Mouse (Mus musculus): ENCODE results near the gene Cym. TPM values are rescaled to one million over a fixed set of nuclear protein-coding genes. Genes with fewer than 3 reads are reported as not detected.

The Cym gene
- polyA plus RNA-seq, 1 experiment from 2014 or later = 0.07 TPM

GRCm38 (mm10) chr3:107246876-107247275 is 25.3 kb upstream of the Cym start:
- 0 out of 2 replicates have a peak, but pooled peaks cover 13% of the 10 kb centered on the region for H3K27me3 ChIP-seq
- H3K36me3 ChIP-seq (replicated peaks) = no peaks in the 10 kb centered on the region
- WGBS (ENCODE audit: insufficient replicate concordance) = 60% methylated on average over 6 of the region's 6 CpGs
- H3K4me3 ChIP-seq (replicated peaks) = no peak overlapping the region
- H3K9ac ChIP-seq = no peak overlapping the region
- H3K9me3 ChIP-seq (replicated peaks) = no peaks in the 10 kb centered on the region
- ATAC-seq (ENCODE audit: insufficient read depth) = no peak
- no peaks in the 10 kb centered on the region for H3K4me1 ChIP-seq (replicated peaks)
- no peak overlapping the region for H3K4me2 ChIP-seq
- no peak overlapping the region for H3K27ac ChIP-seq (replicated peaks)

- Histone ChIP-seq H3K4me3 (replicated peaks) (no peak overlapping the region), H3K36me3 (replicated peaks) (no peaks in the 10 kb centered on the region), H3K4me1 (replicated peaks) (no peaks in the 10 kb centered on the region), H3K27ac (replicated peaks) (no peak overlapping the region), H3K9ac (no peak overlapping the region), H3K27me3 (0 out of 2 replicates have a peak, but pooled peaks cover 13% of the 10 kb centered on the region), H3K9me3 (replicated peaks) (no peaks in the 10 kb centered on the region), H3K4me2 (no peak overlapping the region)
- ATAC-seq (ENCODE audit: insufficient read depth) = no peak
- WGBS (ENCODE audit: insufficient replicate concordance) = 43% methylated on average over 14 of the region's 14 CpGs
Measured at GRCm38 (mm10) chr3:107241389-107242094, 20.0 kb upstream of the Cym start.

- WGBS (ENCODE audit: insufficient replicate concordance) = 73% methylated on average over 9 of the region's 9 CpGs
- no peak for ATAC-seq (ENCODE audit: insufficient read depth)
Measured at GRCm38 (mm10) chr3:107239607-107240006, 18.1 kb upstream of the Cym start, which contains the start of gene Prok1. TSS of gene Prok1 (minus strand) at chr3:107239707.

GRCm38 (mm10) chr3:107238471-107238980 is 17.0 kb upstream of the Cym start:
- H3K27ac ChIP-seq (replicated peaks) = no peak overlapping the region
- H3K27me3 ChIP-seq = 0 out of 2 replicates have a peak, but pooled peaks cover 4% of the 10 kb centered on the region
- H3K4me1 ChIP-seq (replicated peaks) = no peaks in the 10 kb centered on the region
- no peak for ATAC-seq (ENCODE audit: insufficient read depth)
- no peaks in the 10 kb centered on the region for H3K36me3 ChIP-seq (replicated peaks)
- H3K4me2 ChIP-seq = no peak overlapping the region
- WGBS (ENCODE audit: insufficient replicate concordance) = 68% methylated on average over 8 of the region's 8 CpGs
- no peak overlapping the region for H3K9ac ChIP-seq
- H3K4me3 ChIP-seq (replicated peaks) = no peak overlapping the region
- H3K9me3 ChIP-seq (replicated peaks) = no peaks in the 10 kb centered on the region

More at GRCm38 (mm10) chr3:107239607-107240006, 18.1 kb upstream of the Cym start, which contains the start of gene Prok1:
- no peak within 1 kb of the TSS for H3K4me2 ChIP-seq
- no peaks in the 10 kb centered on the region for H3K9me3 ChIP-seq (replicated peaks)
- H3K4me3 ChIP-seq (replicated peaks) = no peak within 1 kb of the TSS
- H3K27ac ChIP-seq (replicated peaks) = no peak within 1 kb of the TSS
- H3K4me1 ChIP-seq (replicated peaks) = no peaks in the 10 kb centered on the region
- H3K27me3 ChIP-seq = 0 out of 2 replicates have a peak, but pooled peaks cover 13% of the 10 kb centered on the region
- H3K36me3 ChIP-seq (replicated peaks) = no peaks in the 10 kb centered on the region
- H3K9ac ChIP-seq = no peak within 1 kb of the TSS

GRCm38 (mm10) chr3:107238051-107238450 is 16.5 kb upstream of the Cym start:
- peaks cover 3% of the 10 kb centered on the region; the same call in 1 of the 2 replicates for H3K27me3 ChIP-seq
- no peaks in the 10 kb centered on the region for H3K36me3 ChIP-seq (replicated peaks)
- H3K4me2 ChIP-seq = no peak overlapping the region
- no peak overlapping the region for H3K9ac ChIP-seq
- no peaks in the 10 kb centered on the region for H3K9me3 ChIP-seq (replicated peaks)
- no peak overlapping the region for H3K27ac ChIP-seq (replicated peaks)
- H3K4me3 ChIP-seq (replicated peaks) = no peak overlapping the region
- 68% methylated on average over 2 of the region's 2 CpGs for WGBS (ENCODE audit: insufficient replicate concordance)
- no peaks in the 10 kb centered on the region for H3K4me1 ChIP-seq (replicated peaks)
- no peak for ATAC-seq (ENCODE audit: insufficient read depth)

- no peaks in the 10 kb centered on the region for H3K36me3 ChIP-seq (replicated peaks)
- no peak overlapping the region for H3K27ac ChIP-seq (replicated peaks)
- no peaks in the 10 kb centered on the region for H3K9me3 ChIP-seq (replicated peaks)
- no peak overlapping the region for H3K4me3 ChIP-seq (replicated peaks)
- no peak overlapping the region for H3K9ac ChIP-seq
- no peak for ATAC-seq (ENCODE audit: insufficient read depth)
- 11% methylated on average over 2 of the region's 2 CpGs for WGBS (ENCODE audit: insufficient replicate concordance)
- H3K27me3 ChIP-seq = peaks cover 4% of the 10 kb centered on the region; the same call in 1 of the 2 replicates
- no peak overlapping the region for H3K4me2 ChIP-seq
- peaks cover 1% of the 10 kb centered on the region; the same call in 1 of the 2 replicates for H3K4me1 ChIP-seq (replicated peaks)
Measured at GRCm38 (mm10) chr3:107233945-107234344, 12.4 kb upstream of the Cym start.

- Histone ChIP-seq H3K9me3 (replicated peaks) (no peaks in the 10 kb centered on the region), H3K36me3 (replicated peaks) (no peaks in the 10 kb centered on the region), H3K27me3 (peaks cover 4% of the 10 kb centered on the region; the same call in 1 of the 2 replicates), H3K4me2 (no peak overlapping the region), H3K4me1 (replicated peaks) (peaks cover 5% of the 10 kb centered on the region; the same call in 1 of the 2 replicates), H3K9ac (no peak overlapping the region), H3K4me3 (replicated peaks) (no peak overlapping the region), H3K27ac (replicated peaks) (no peak overlapping the region)
- ATAC-seq (ENCODE audit: insufficient read depth) = no peak
- WGBS (ENCODE audit: insufficient replicate concordance) = 5% methylated on average over 11 of the region's 11 CpGs
Measured at GRCm38 (mm10) chr3:107233351-107233813, 11.8 kb upstream of the Cym start.

- no peaks in the 10 kb centered on the region for H3K9me3 ChIP-seq (replicated peaks)
- no peak overlapping the region for H3K4me3 ChIP-seq (replicated peaks)
- peaks cover 5% of the 10 kb centered on the region; the same call in 1 of the 2 replicates for H3K4me1 ChIP-seq (replicated peaks)
- no peak overlapping the region for H3K9ac ChIP-seq
- H3K4me2 ChIP-seq = no peak overlapping the region
- no peaks in the 10 kb centered on the region for H3K36me3 ChIP-seq (replicated peaks)
- ATAC-seq (ENCODE audit: insufficient read depth) = no peak
- no peak overlapping the region for H3K27ac ChIP-seq (replicated peaks)
- 50% methylated on average over 4 of the region's 4 CpGs for WGBS (ENCODE audit: insufficient replicate concordance)
- H3K27me3 ChIP-seq = peaks cover 4% of the 10 kb centered on the region; the same call in 1 of the 2 replicates
Measured at GRCm38 (mm10) chr3:107231202-107231601, 9.7 kb upstream of the Cym start.

GRCm38 (mm10) chr3:107230527-107230926 is 9.0 kb upstream of the Cym start, which contains the start of gene A630076J17Rik:
TSS of gene A630076J17Rik (plus strand) at chr3:107230614.
- H3K4me2 ChIP-seq = no peak within 1 kb of the TSS
- H3K27me3 ChIP-seq = peaks cover 4% of the 10 kb centered on the region; the same call in 1 of the 2 replicates
- no peak for ATAC-seq (ENCODE audit: insufficient read depth)
- H3K9me3 ChIP-seq (replicated peaks) = no peaks in the 10 kb centered on the region
- no peak within 1 kb of the TSS for H3K4me3 ChIP-seq (replicated peaks)
- no peak within 1 kb of the TSS for H3K27ac ChIP-seq (replicated peaks)
- H3K9ac ChIP-seq = no peak within 1 kb of the TSS
- no peaks in the 10 kb centered on the region for H3K36me3 ChIP-seq (replicated peaks)
- H3K4me1 ChIP-seq (replicated peaks) = peaks cover 5% of the 10 kb centered on the region; the same call in 1 of the 2 replicates
- 7% methylated on average over 1 of the region's 1 CpGs for WGBS (ENCODE audit: insufficient replicate concordance)

GRCm38 (mm10) chr3:107229822-107230221 is 8.3 kb upstream of the Cym start:
- 44% methylated on average over 5 of the region's 5 CpGs for WGBS (ENCODE audit: insufficient replicate concordance)
- H3K4me1 ChIP-seq (replicated peaks) = peaks cover 5% of the 10 kb centered on the region; the same call in 1 of the 2 replicates
- peaks cover 4% of the 10 kb centered on the region; the same call in 1 of the 2 replicates for H3K27me3 ChIP-seq
- H3K4me3 ChIP-seq (replicated peaks) = no peak overlapping the region
- H3K9ac ChIP-seq = no peak overlapping the region
- no peaks in the 10 kb centered on the region for H3K36me3 ChIP-seq (replicated peaks)
- ATAC-seq (ENCODE audit: insufficient read depth) = peak; percentile 83
- no peak overlapping the region for H3K4me2 ChIP-seq
- H3K27ac ChIP-seq (replicated peaks) = no peak overlapping the region
- H3K9me3 ChIP-seq (replicated peaks) = no peaks in the 10 kb centered on the region

- Histone ChIP-seq H3K9ac (no peak overlapping the region), H3K4me3 (replicated peaks) (no peak overlapping the region), H3K4me1 (replicated peaks) (peaks cover 5% of the 10 kb centered on the region; the same call in 1 of the 2 replicates), H3K27ac (replicated peaks) (no peak overlapping the region), H3K36me3 (replicated peaks) (no peaks in the 10 kb centered on the region), H3K27me3 (peaks cover 4% of the 10 kb centered on the region; the same call in 1 of the 2 replicates), H3K9me3 (replicated peaks) (no peaks in the 10 kb centered on the region), H3K4me2 (no peak overlapping the region)
- ATAC-seq (ENCODE audit: insufficient read depth) = no peak
- WGBS (ENCODE audit: insufficient replicate concordance) = 43% methylated on average over 5 of the region's 5 CpGs
Measured at GRCm38 (mm10) chr3:107229221-107229620, 7.7 kb upstream of the Cym start.

Measured in liver, embryonic 15.5 days (tissue).